Mouse (Mus musculus) liver, postnatal 0 days (tissue): Measurements from ENCODE around the gene Atg2b. TPM values are rescaled to one million over a fixed set of nuclear protein-coding genes. Genes with fewer than 3 reads are reported as not detected.

Experiments
- ATAC-seq: fragments of 200-750 bp; cut with Nextera tagmentation; 2 replicates; pipeline ENCODE4 v1.8.0; 2017; ENCODE audit warnings: mild to moderate bottlenecking, moderate library complexity
- DNase-seq: peaks from one replicate; pipeline ENCODE4 v3.0.0-alpha.2; 2016
- H3K27ac ChIP-seq: fragments of 300-500 bp; sonication (generic); 2 replicates; pipeline ENCODE4 v1.5.1; 2014; ENCODE audit warnings: antibody characterized with exemption, moderate library complexity, mild to moderate bottlenecking, low read depth
- H3K27me3 ChIP-seq: fragments of 300-500 bp; sonication (generic); 2 replicates; pipeline ENCODE4 v1.6.1; 2014; ENCODE audit warnings: low read length, control low read depth, mixed read lengths; ENCODE audit not compliant: insufficient read depth
- H3K36me3 ChIP-seq: fragments of 300-500 bp; sonication (generic); replicated peaks from 2 replicates; pipeline ENCODE4 v1.6.1; 2014; ENCODE audit warnings: mild to moderate bottlenecking, control low read depth, low read length, moderate library complexity, mixed read lengths; ENCODE audit not compliant: insufficient read depth
- H3K4me1 ChIP-seq: fragments of 300-500 bp; sonication (generic); 2 replicates; pipeline ENCODE4 v1.6.1; 2014; ENCODE audit warnings: antibody characterized with exemption, mild to moderate bottlenecking, control low read depth; ENCODE audit not compliant: insufficient read depth
- H3K4me2 ChIP-seq: fragments of 300-500 bp; sonication (generic); 2 replicates; pipeline ENCODE4 v1.6.1; 2014; ENCODE audit warnings: low read depth, mild to moderate bottlenecking, low read length, moderate library complexity, mixed read lengths
- H3K4me3 ChIP-seq: fragments of 300-500 bp; sonication (generic); 2 replicates; pipeline ENCODE4 v1.5.1; 2014; ENCODE audit warnings: low read depth, low read length
- H3K9ac ChIP-seq: fragments of 300-500 bp; sonication (generic); replicated peaks from 2 replicates; pipeline ENCODE4 v1.6.1; 2014; ENCODE audit warnings: mild to moderate bottlenecking, moderate library complexity
- H3K9me3 ChIP-seq: fragments of 300-500 bp; sonication (generic); 2 replicates; pipeline ENCODE4 v1.6.1; 2016; ENCODE audit warnings: mild to moderate bottlenecking, control low read depth, low read length, mixed read lengths
- CTCF ChIP-seq: sonication (generic); IDR thresholded peaks from 2 replicates; pipeline ENCODE4 v1.5.1; 2016; ENCODE audit warnings: antibody characterized with exemption, low read depth
- EP300 ChIP-seq: IDR thresholded peaks from 2 replicates; pipeline ENCODE4 v1.6.1; 2016; ENCODE audit warnings: antibody characterized with exemption, low read depth, mild to moderate bottlenecking
- WGBS: fragments of 180-500 bp; shearing (Covaris S2); extraction: QIAGEN DNeasy Blood & Tissue Kit; methylation state at CpG from one replicate; pipeline ENCODE4 v1.1.7; 2014; ENCODE audit not compliant: insufficient replicate concordance; 5-methylcytosine and 5-hydroxymethylcytosine counted together
- polyA plus RNA-seq: library from polyadenylated mRNA; unstranded; fragments of >200 nt; fragmentation: Nextera tagmentation; extraction: Ambion mirVana; gene quantifications from 2 replicates; pipeline ENCODE4 v1.2.1, GENCODE M21; 2015

Gene Atg2b
- polyA plus RNA-seq, 1 experiment from 2014 or later: 4.0 TPM

GRCm38 (mm10) chr12:105572622-105573021 lies 112.4 kb downstream of the Atg2b start:
- 62% methylated on average over 2 of the region's 2 CpGs for WGBS
- Histone ChIP-seq H3K36me3 (no peaks in the 10 kb centered on the region), H3K4me2 (no peak overlapping the region), H3K27me3 (no peaks in the 10 kb centered on the region), H3K9ac (no peak overlapping the region), H3K9me3 (no peaks in the 10 kb centered on the region), H3K4me3 (no peak overlapping the region), H3K27ac (no peak overlapping the region), H3K4me1 (no peaks in the 10 kb centered on the region)
- no peak for TF ChIP-seq EP300
- no peak for TF ChIP-seq CTCF
- no peak for ATAC-seq
- DNase-seq: no peak

- no peak for TF ChIP-seq CTCF
- no peak for TF ChIP-seq EP300
- Histone ChIP-seq H3K4me2 (no peak overlapping the region), H3K9me3 (no peaks in the 10 kb centered on the region), H3K9ac (no peak overlapping the region), H3K4me3 (no peak overlapping the region), H3K27me3 (no peaks in the 10 kb centered on the region), H3K27ac (no peak overlapping the region), H3K4me1 (no peaks in the 10 kb centered on the region), H3K36me3 (no peaks in the 10 kb centered on the region)
- WGBS: 69% methylated on average over 3 of the region's 3 CpGs
- ATAC-seq (no peak), DNase-seq (no peak)
Measured at GRCm38 (mm10) chr12:105571867-105572266, 113.1 kb downstream of the Atg2b start.

Other genes with a start within 250 kb of the Atg2b start
- 0.05 TPM in 2 replicates for gene D430019H16Rik, start 231.4 kb downstream of the Atg2b start, polyA plus RNA-seq
- gene Bdkrb2, start 122.0 kb downstream of the Atg2b start, polyA plus RNA-seq: 0.05 TPM in 1 of 2 replicates, not detected in the other
- gene Bdkrb1, start 82.1 kb downstream of the Atg2b start, polyA plus RNA-seq: not detected in 2 replicates
- gene Gskip, start 382 bp downstream of the Atg2b start, polyA plus RNA-seq: 12.1 and 16.3 TPM in 2 replicates
- gene Ak7, start 20.8 kb upstream of the Atg2b start, polyA plus RNA-seq: 0.18 and 0.21 TPM in 2 replicates
- gene Papola, start 99.5 kb upstream of the Atg2b start, polyA plus RNA-seq: 66.7 and 70.7 TPM in 2 replicates